Mouse (Mus musculus) heart, embryonic 16.5 days (tissue): ENCODE measurements at regions not wholly inside any gene's neighbourhood (a gene's known extent, or its start where the extent isn't known, plus 50 kb on each side); places are given as distances from the start of the nearest gene placed in this dataset.

Experiments used
- ATAC-seq: fragments of 200-750 bp; cut with Nextera tagmentation; replicated peaks from 2 replicates; pipeline ENCODE4 v1.8.0; 2017; ENCODE audit warnings: moderate number of reproducible peaks; ENCODE audit not compliant: insufficient read depth, low FRiP score; ENCODE audit errors: extremely low read depth
- H3K27ac ChIP-seq: fragments of 300-500 bp; sonication (generic); 2 replicates; pipeline ENCODE4 v1.5.1; 2014; ENCODE audit warnings: mild to moderate bottlenecking, low read length, control low read depth, moderate library complexity
- H3K27me3 ChIP-seq: fragments of 300-500 bp; sonication (generic); 2 replicates; pipeline ENCODE4 v1.6.1; 2014; ENCODE audit warnings: low read length, mixed read lengths; ENCODE audit not compliant: control insufficient read depth, insufficient read depth
- H3K36me3 ChIP-seq: fragments of 300-500 bp; sonication (generic); 2 replicates; pipeline ENCODE4 v1.6.1; 2014; ENCODE audit not compliant: control insufficient read depth, insufficient read depth
- H3K4me1 ChIP-seq: fragments of 300-500 bp; sonication (generic); 2 replicates; pipeline ENCODE4 v1.6.1; 2014; ENCODE audit warnings: low read length, mixed read lengths; ENCODE audit not compliant: control insufficient read depth, insufficient read depth
- H3K4me2 ChIP-seq: fragments of 300-500 bp; sonication (generic); 2 replicates; pipeline ENCODE4 v1.6.1; 2014; ENCODE audit warnings: low read depth, mild to moderate bottlenecking, control low read depth, low read length
- H3K4me3 ChIP-seq: fragments of 300-500 bp; sonication (generic); 2 replicates; pipeline ENCODE4 v1.5.1; 2014; ENCODE audit warnings: mild to moderate bottlenecking, control low read depth, low read length
- H3K9ac ChIP-seq: fragments of 300-500 bp; sonication (generic); 2 replicates; pipeline ENCODE4 v1.6.1; 2014; ENCODE audit warnings: low read length, control low read depth
- H3K9me3 ChIP-seq: fragments of 300-500 bp; sonication (generic); replicated peaks from 2 replicates; pipeline ENCODE4 v1.6.1; 2016; ENCODE audit warnings: low read length; ENCODE audit not compliant: control insufficient read depth
- WGBS: fragments of 180-500 bp; shearing (Covaris S2); extraction: QIAGEN DNeasy Blood & Tissue Kit; methylation state at CpG from one replicate; pipeline ENCODE4 v1.1.7; 2014; 5-methylcytosine and 5-hydroxymethylcytosine counted together

DNA sequence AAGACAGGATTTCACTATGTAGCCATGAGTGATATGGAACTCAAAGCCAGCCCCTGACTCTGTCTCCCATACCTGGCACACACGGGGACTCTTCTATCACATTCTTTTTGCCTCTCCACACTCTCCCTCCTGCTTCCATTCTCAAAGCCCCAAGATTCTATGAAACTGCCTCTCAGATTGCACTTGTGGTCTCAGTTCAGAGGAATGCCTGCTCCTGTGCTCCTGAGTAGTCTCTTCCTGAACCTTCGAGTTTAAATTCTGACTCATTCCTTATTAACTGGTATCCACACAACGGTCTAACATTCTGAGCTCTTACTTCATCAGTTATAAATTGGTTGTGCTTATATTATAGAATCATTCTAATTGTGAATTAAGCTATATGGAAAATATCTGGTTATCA, 473.6 kb upstream of the A830018L16Rik start:
- Histone ChIP-seq H3K27me3 (no peaks in the 10 kb centered on the region), H3K4me3 (no peak overlapping the region), H3K27ac (no peak overlapping the region), H3K9me3 (no peaks in the 10 kb centered on the region), H3K36me3 (no peaks in the 10 kb centered on the region), H3K9ac (no peak overlapping the region), H3K4me2 (no peak overlapping the region), H3K4me1 (no peaks in the 10 kb centered on the region)
- 67% methylated on average over 3 of the region's 3 CpGs for WGBS
- ATAC-seq, result no peak

DNA sequence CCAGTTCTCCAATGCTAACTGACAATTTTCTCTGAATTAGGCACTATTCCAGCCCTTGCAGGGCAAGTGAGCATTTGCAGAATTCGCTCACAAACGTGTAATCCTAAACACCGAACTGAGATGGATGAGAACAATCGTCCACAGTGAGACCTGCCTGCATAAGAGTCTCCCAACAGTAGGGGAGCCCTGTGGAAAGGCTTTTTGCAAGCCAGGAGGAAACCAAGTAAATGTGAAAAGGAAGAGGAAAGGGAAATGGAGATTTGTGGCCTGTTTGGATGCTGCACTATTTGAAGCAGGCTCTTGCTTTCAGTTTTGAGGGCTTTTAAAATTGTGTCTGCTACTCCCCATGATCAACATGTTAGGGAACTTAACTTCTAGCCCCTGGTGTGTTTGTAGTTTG, 470.9 kb upstream of the A830018L16Rik start:
- no peak for ATAC-seq
- Histone ChIP-seq H3K27me3 (no peaks in the 10 kb centered on the region), H3K4me1 (no peaks in the 10 kb centered on the region), H3K4me2 (no peak overlapping the region), H3K9me3 (no peaks in the 10 kb centered on the region), H3K4me3 (no peak overlapping the region), H3K9ac (no peak overlapping the region), H3K27ac (no peak overlapping the region), H3K36me3 (no peaks in the 10 kb centered on the region)
- whole genome bisulfite sequencing, result 40% methylated on average over 4 of the region's 4 CpGs
